ENCODE assay signal across 18 mouse cellular contexts in genomic region chr8:108944312-108944711, GRCm38 (mm10).
A peak's percentile ranks its signal among the peaks of the same experiment; 100 is the strongest.
DNase-seq lines count a peak whose midpoint lies in the region; ATAC-seq lines count a peak whose summit lies in the region.
"Had no signal": no experiment of that assay in that cellular context is flagged by ENCODE, and none has a peak within 500 bp of the region (broad histone marks: within the 10 kb centered on the region; RNA-seq: fewer than 3 reads in every experiment).

No protein-coding gene starts in this region.

- H3K27me3 ChIP-seq in embryonic facial prominence, embryonic 13.5 days, result no peaks in the 10 kb centered on the region
- H3K27me3 ChIP-seq in forebrain, embryonic 14.5 days (replicated peaks; ENCODE audit: control insufficient read depth, insufficient read depth, low read length), result no peaks in the 10 kb centered on the region
- no peaks in the 10 kb centered on the region for H3K27me3 ChIP-seq in hindbrain, embryonic 15.5 days
- H3K27me3 ChIP-seq in midbrain, embryonic 13.5 days, result no peaks in the 10 kb centered on the region
- H3K27me3 ChIP-seq: lung, embryonic 15.5 days; stomach, embryonic 15.5 days had no signal

- H3K4me3 ChIP-seq in embryonic facial prominence, embryonic 13.5 days, result no peak overlapping the region
- no peak overlapping the region for H3K4me3 ChIP-seq in forebrain, embryonic 14.5 days (ENCODE audit: low read depth, low read length)
- no peak overlapping the region for H3K4me3 ChIP-seq in hindbrain, embryonic 15.5 days
- no peak overlapping the region for H3K4me3 ChIP-seq in midbrain, embryonic 13.5 days (replicated peaks)
- H3K4me3 ChIP-seq: liver, embryonic 12.5 days; lung, embryonic 15.5 days; stomach, embryonic 15.5 days had no signal

- H3K4me1 ChIP-seq in embryonic facial prominence, embryonic 13.5 days, result peaks cover 8% of the 10 kb centered on the region
- H3K4me1 ChIP-seq in forebrain, embryonic 14.5 days (ENCODE audit: control insufficient read depth, insufficient read depth, low read length), result peaks cover 25% of the 10 kb centered on the region
- peaks cover 33% of the 10 kb centered on the region for H3K4me1 ChIP-seq in hindbrain, embryonic 15.5 days (replicated peaks)
- peaks cover 47% of the 10 kb centered on the region for H3K4me1 ChIP-seq in midbrain, embryonic 13.5 days (replicated peaks)
- H3K4me1 ChIP-seq: liver, embryonic 12.5 days; lung, embryonic 15.5 days; stomach, embryonic 15.5 days had no signal

- 0 out of 2 replicates have a peak overlapping the region, but pooled peaks have one; percentile 44 for H3K9ac ChIP-seq in embryonic facial prominence, embryonic 13.5 days
- no peak overlapping the region for H3K9ac ChIP-seq in forebrain, embryonic 14.5 days (ENCODE audit: low read length)
- H3K9ac ChIP-seq in hindbrain, embryonic 15.5 days, result no peak overlapping the region
- H3K9ac ChIP-seq in midbrain, embryonic 13.5 days (replicated peaks), result peak overlapping the region; percentile 49; the same call in 1 of the 2 replicates
- H3K9ac ChIP-seq: liver, embryonic 12.5 days; lung, embryonic 15.5 days; stomach, embryonic 15.5 days had no signal

- peak; percentile 72 for DNase-seq in forebrain, embryonic 14.5 days (ENCODE audit: low spot score)
- no peak for DNase-seq in left cerebral cortex, adult 18-20 months (ENCODE audit: low spot score in 2 of 2)
- DNase-seq in ovary, postnatal 36 days (ENCODE audit: low spot score), result no peak
- DNase-seq in thymus, adult 18-20 months, result no peak
- DNase-seq: adrenal gland, postnatal 10 days; cerebellum, postnatal 25 days; kidney, adult 11 months; kidney, postnatal 14 days; layer of hippocampus, adult 9-11 months; thymus, postnatal 25 days had no signal

- ATAC-seq in embryonic facial prominence, embryonic 13.5 days (ENCODE audit: insufficient number of reproducible peaks, insufficient read depth, low FRiP score, low TSS enrichment, low read depth), result no peak
- ATAC-seq in forebrain, embryonic 14.5 days, result peak; percentile 62
- ATAC-seq in hindbrain, embryonic 15.5 days (ENCODE audit: low FRiP score, low read depth), result no peak
- peak; percentile 47 for ATAC-seq in midbrain, embryonic 13.5 days
- ATAC-seq in activated CD4-positive, CD25-positive, alpha-beta regulatory T cell, adult 4 months, result no peak
- ATAC-seq: liver, embryonic 12.5 days had no signal

- peaks cover 31% of the 10 kb centered on the region for H3K9me3 ChIP-seq in embryonic facial prominence, embryonic 13.5 days
- H3K9me3 ChIP-seq in forebrain, embryonic 14.5 days (replicated peaks; ENCODE audit: control insufficient read depth, low read length), result peaks cover 7% of the 10 kb centered on the region; the same call in 1 of the 2 replicates
- H3K9me3 ChIP-seq in hindbrain, embryonic 15.5 days, result no peaks in the 10 kb centered on the region
- H3K9me3 ChIP-seq in midbrain, embryonic 13.5 days, result peaks cover 9% of the 10 kb centered on the region
- H3K9me3 ChIP-seq: stomach, embryonic 15.5 days had no signal

- WGBS in embryonic facial prominence, embryonic 13.5 days, result 58% methylated on average over 13 of the region's 13 CpGs
- WGBS in forebrain, embryonic 14.5 days, result 3% methylated on average over 13 of the region's 13 CpGs
- WGBS in hindbrain, embryonic 15.5 days, result 29% methylated on average over 13 of the region's 13 CpGs
- WGBS in midbrain, embryonic 13.5 days, result 13% methylated on average over 13 of the region's 13 CpGs

- no peak overlapping the region for H3K27ac ChIP-seq in embryonic facial prominence, embryonic 13.5 days
- H3K27ac ChIP-seq in forebrain, embryonic 14.5 days (ENCODE audit: low read depth, low read length), result peak overlapping the region; percentile 65
- H3K27ac ChIP-seq in hindbrain, embryonic 15.5 days (replicated peaks), result peak overlapping the region; percentile 30
- H3K27ac ChIP-seq in midbrain, embryonic 13.5 days, result peak overlapping the region; percentile 90
- H3K27ac ChIP-seq: liver, embryonic 12.5 days; lung, embryonic 15.5 days; stomach, embryonic 15.5 days had no signal

- no peak overlapping the region for H3K4me2 ChIP-seq in embryonic facial prominence, embryonic 13.5 days
- peak overlapping the region; percentile 7; the same call in 1 of the 2 replicates for H3K4me2 ChIP-seq in forebrain, embryonic 14.5 days (ENCODE audit: low read length)
- no peak overlapping the region for H3K4me2 ChIP-seq in hindbrain, embryonic 15.5 days
- peak overlapping the region; percentile 9; the same call in 1 of the 2 replicates for H3K4me2 ChIP-seq in midbrain, embryonic 13.5 days (replicated peaks)
- H3K4me2 ChIP-seq: heart, embryonic 11.5 days; liver, embryonic 12.5 days; lung, embryonic 15.5 days; stomach, embryonic 15.5 days had no signal

- peaks cover 78% of the 10 kb centered on the region for H3K36me3 ChIP-seq in embryonic facial prominence, embryonic 13.5 days
- peaks cover 36% of the 10 kb centered on the region for H3K36me3 ChIP-seq in forebrain, embryonic 14.5 days (ENCODE audit: control insufficient read depth, insufficient read depth, low read length)
- H3K36me3 ChIP-seq in hindbrain, embryonic 15.5 days, result peaks cover 29% of the 10 kb centered on the region
- H3K36me3 ChIP-seq in midbrain, embryonic 13.5 days, result peaks cover 55% of the 10 kb centered on the region

Comparison
In these comparisons a context has a peak if more than half of its experiments do, and no peak if none do; other contexts are left out.
1. ATAC-seq: peak in forebrain, embryonic 14.5 days (single experiment) and midbrain, embryonic 13.5 days (single experiment); none in embryonic facial prominence, embryonic 13.5 days (single experiment), hindbrain, embryonic 15.5 days (single experiment) and activated CD4-positive, CD25-positive, alpha-beta regulatory T cell, adult 4 months (single experiment).
2. H3K4me2 ChIP-seq: peak in forebrain, embryonic 14.5 days (single experiment) and midbrain, embryonic 13.5 days (single experiment); none in embryonic facial prominence, embryonic 13.5 days (single experiment) and hindbrain, embryonic 15.5 days (single experiment).
3. H3K9ac ChIP-seq: peak in embryonic facial prominence, embryonic 13.5 days (single experiment) and midbrain, embryonic 13.5 days (single experiment); none in forebrain, embryonic 14.5 days (single experiment) and hindbrain, embryonic 15.5 days (single experiment).